Mouse (Mus musculus) lung, embryonic 14.5 days (tissue): ENCODE data around the gene Zfp467. TPM values are rescaled to one million over a fixed set of nuclear protein-coding genes. Genes with fewer than 3 reads are reported as not detected.

Experiments
- ATAC-seq: fragments of 200-750 bp; cut with Nextera tagmentation; 2 replicates; pipeline ENCODE4 v1.8.0; 2017; ENCODE audit warnings: mild to moderate bottlenecking, moderate TSS enrichment, moderate library complexity; ENCODE audit not compliant: insufficient read depth
- DNase-seq: peaks from one replicate; pipeline ENCODE4 v3.0.0-alpha.2; 2015
- H3K27ac ChIP-seq: fragments of 300-500 bp; sonication (generic); 2 replicates; pipeline ENCODE4 v1.5.1; 2014; ENCODE audit warnings: low read depth, mild to moderate bottlenecking, moderate library complexity
- H3K27me3 ChIP-seq: fragments of 300-500 bp; sonication (generic); 2 replicates; pipeline ENCODE4 v1.6.1; 2014; ENCODE audit warnings: low read length, control low read depth; ENCODE audit not compliant: insufficient read depth
- H3K36me3 ChIP-seq: fragments of 300-500 bp; sonication (generic); 2 replicates; pipeline ENCODE4 v1.6.1; 2014; ENCODE audit warnings: control low read depth; ENCODE audit not compliant: insufficient read depth
- H3K4me1 ChIP-seq: fragments of 300-500 bp; sonication (generic); 2 replicates; pipeline ENCODE4 v1.6.1; 2014; ENCODE audit warnings: antibody characterized with exemption, control low read depth; ENCODE audit not compliant: insufficient read depth
- H3K4me2 ChIP-seq: fragments of 300-500 bp; sonication (generic); 2 replicates; pipeline ENCODE4 v1.6.1; 2014; ENCODE audit warnings: mild to moderate bottlenecking
- H3K4me3 ChIP-seq: fragments of 300-500 bp; sonication (generic); 2 replicates; pipeline ENCODE4 v1.5.1; 2014; ENCODE audit warnings: low read depth, low read length
- H3K9ac ChIP-seq: fragments of 300-500 bp; sonication (generic); 2 replicates; pipeline ENCODE4 v1.6.1; 2014
- H3K9me3 ChIP-seq: fragments of 300-500 bp; sonication (generic); 2 replicates; pipeline ENCODE4 v1.6.1; 2016; ENCODE audit warnings: low read depth, low read length, control low read depth
- CTCF ChIP-seq: IDR thresholded peaks from 2 replicates; pipeline ENCODE4 v1.5.1; 2016; ENCODE audit warnings: antibody characterized with exemption, low read depth
- WGBS: fragments of 180-500 bp; shearing (Covaris S2); extraction: QIAGEN DNeasy Blood & Tissue Kit; methylation state at CpG from one replicate; pipeline ENCODE4 v1.1.7; 2014; 5-methylcytosine and 5-hydroxymethylcytosine counted together
- microRNA-seq: library from miRNA; unstranded; fragments of <30 nt; microRNA quantifications from one replicate; pipeline ENCODE4, GENCODE M21; 2016; ENCODE audit warnings: borderline number of aligned reads
- polyA plus RNA-seq: library from polyadenylated mRNA; unstranded; fragments of >200 nt; fragmentation: Nextera tagmentation; extraction: Ambion mirVana; gene quantifications from 2 replicates; pipeline ENCODE4 v1.2.1, GENCODE M21; 2014

Zfp467 gene
- polyA plus RNA-seq, 1 experiment from 2014 or later: 20.7 TPM

- peak within 1 kb of the TSS; percentile 80 for H3K27ac ChIP-seq
- H3K4me2 ChIP-seq: peak within 1 kb of the TSS; percentile 82
- H3K4me1 ChIP-seq: peaks cover 6% of the 10 kb centered on the region; the same call in 1 of the 2 replicates
- H3K9ac ChIP-seq: peak within 1 kb of the TSS; percentile 83
- no peak for TF ChIP-seq CTCF
- H3K4me3 ChIP-seq: peak within 1 kb of the TSS; percentile 77
- peak; percentile 89 for DNase-seq
- WGBS: 1% methylated on average over 65 of the region's 65 CpGs
- H3K27me3 ChIP-seq: no peaks in the 10 kb centered on the region
- H3K9me3 ChIP-seq: no peaks in the 10 kb centered on the region
- ATAC-seq: peak; percentile 97
- no peaks in the 10 kb centered on the region for H3K36me3 ChIP-seq
These were observed 50.3 kb downstream of the Zfp467 start, which contains the start of gene Krba1 for GRCm38 (mm10) chr6:48395105-48396007. TSS of gene Krba1 (plus strand) at chr6:48395586.

- no peak overlapping the region for H3K9ac ChIP-seq
- H3K4me3 ChIP-seq: no peak overlapping the region
- TF ChIP-seq CTCF: no peak
- ATAC-seq (no peak), DNase-seq (no peak)
- no peak overlapping the region for H3K27ac ChIP-seq
- no peak overlapping the region for H3K4me2 ChIP-seq
- no peaks in the 10 kb centered on the region for H3K27me3 ChIP-seq
- peaks cover 6% of the 10 kb centered on the region; the same call in 1 of the 2 replicates for H3K4me1 ChIP-seq
- H3K36me3 ChIP-seq: no peaks in the 10 kb centered on the region
- no peaks in the 10 kb centered on the region for H3K9me3 ChIP-seq
These were observed 51.8 kb downstream of the Zfp467 start for GRCm38 (mm10) chr6:48393811-48394210.

- WGBS: 43% methylated on average over 3 of the region's 3 CpGs
- no peak for DNase-seq
- no peak for TF ChIP-seq CTCF
These were observed 57.4 kb downstream of the Zfp467 start for GRCm38 (mm10) chr6:48388221-48388620.

More at GRCm38 (mm10) chr6:48388221-48388620, 57.4 kb downstream of the Zfp467 start:
- H3K36me3 ChIP-seq: no peaks in the 10 kb centered on the region
- H3K27me3 ChIP-seq: no peaks in the 10 kb centered on the region
- H3K4me2 ChIP-seq: no peak overlapping the region
- no peaks in the 10 kb centered on the region for H3K4me1 ChIP-seq
- H3K9ac ChIP-seq: no peak overlapping the region
- no peak for ATAC-seq
- no peak overlapping the region for H3K27ac ChIP-seq
- no peaks in the 10 kb centered on the region for H3K9me3 ChIP-seq
- H3K4me3 ChIP-seq: no peak overlapping the region

Small RNAs within 50 kb of the gene (microRNA-seq; reads per million reads assigned to microRNA genes)
- gene Gm24325: not detected

Other genes starting within 250 kb of the Zfp467 start
- 18.6 and 22.3 TPM in 2 replicates for gene Krba1, start 50.2 kb downstream of the Zfp467 start, polyA plus RNA-seq
- 0.11 and 0.18 TPM in 2 replicates for gene Sspo, start 2.4 kb upstream of the Zfp467 start, polyA plus RNA-seq
- 7.4 and 7.9 TPM in 2 replicates for gene Atp6v0e2, start 91.8 kb upstream of the Zfp467 start, polyA plus RNA-seq
- gene Lrrc61, start 109.0 kb upstream of the Zfp467 start, polyA plus RNA-seq: 5.4 and 7.8 TPM in 2 replicates
- 43.1 and 47.0 TPM in 2 replicates for gene Rarres2, start 127.0 kb upstream of the Zfp467 start, polyA plus RNA-seq
- not detected in 2 replicates for gene Gm45021, start 143.8 kb upstream of the Zfp467 start, polyA plus RNA-seq
- 30.3 and 31.5 TPM in 2 replicates for gene Repin1, start 148.1 kb upstream of the Zfp467 start, polyA plus RNA-seq
- gene Gm44965, start 148.1 kb upstream of the Zfp467 start, polyA plus RNA-seq: not detected in 2 replicates
- gene Zfp775, start 156.2 kb upstream of the Zfp467 start, polyA plus RNA-seq: 7.6 and 7.8 TPM in 2 replicates
- 0.34 and 0.49 TPM in 2 replicates for gene AI854703, start 180.9 kb upstream of the Zfp467 start, polyA plus RNA-seq
- gene Gimap8, start 201.4 kb upstream of the Zfp467 start, polyA plus RNA-seq: 1.3 and 1.5 TPM in 2 replicates
- gene Gimap9, start 230.3 kb upstream of the Zfp467 start, polyA plus RNA-seq: 11.7 and 12.7 TPM in 2 replicates
- 25.6 and 27.8 TPM in 2 replicates for gene Gimap4, start 238.7 kb upstream of the Zfp467 start, polyA plus RNA-seq